9 mouse cellular contexts compared by ENCODE assay signal in genomic region chr9:115623948-115624347, GRCm38 (mm10).
DNase-seq lines count a peak whose midpoint lies in the region; ATAC-seq and TF ChIP-seq lines count a peak whose summit lies in the region.
"Had no signal": no experiment of that assay in that cellular context is flagged by ENCODE, and none has a peak within 500 bp of the region (broad histone marks: within the 10 kb centered on the region; RNA-seq: fewer than 3 reads in every experiment).

No protein-coding gene starts in this region.

- ATAC-seq in intestine, postnatal 0 days = no peak
- peak; percentile 60 for ATAC-seq in monocyte, adult 5-6 weeks (replicated peaks; ENCODE audit: insufficient number of reproducible peaks, low FRiP score, low TSS enrichment, poor library complexity, severe bottlenecking)

- H3K4me1 ChIP-seq in intestine, postnatal 0 days (replicated peaks; ENCODE audit: control insufficient read depth, insufficient read depth, low read length) = no peaks in the 10 kb centered on the region

- H3K27ac ChIP-seq in intestine, postnatal 0 days (ENCODE audit: low read depth, low read length) = no peak overlapping the region
- H3K27ac ChIP-seq: heart, embryonic 13.5 days had no signal

- H3K27me3 ChIP-seq in intestine, postnatal 0 days (replicated peaks; ENCODE audit: control insufficient read depth, insufficient read depth, low read length) = no peaks in the 10 kb centered on the region
- H3K27me3 ChIP-seq: heart, embryonic 13.5 days had no signal

- H3K36me3 ChIP-seq in intestine, postnatal 0 days (ENCODE audit: control insufficient read depth, insufficient read depth) = no peaks in the 10 kb centered on the region
- H3K36me3 ChIP-seq: heart, embryonic 13.5 days had no signal

- no peak overlapping the region for H3K4me2 ChIP-seq in intestine, postnatal 0 days (replicated peaks; ENCODE audit: low read depth)
- H3K4me2 ChIP-seq: heart, embryonic 13.5 days had no signal

- WGBS in intestine, postnatal 0 days = 37% methylated on average over 5 of the region's 5 CpGs

- peak; percentile 18 for DNase-seq in adrenal gland, postnatal 14 days
- no peak for DNase-seq in adrenal gland, adult 8-10 months
- peak; percentile 4 for DNase-seq in ES-CJ7 (ENCODE audit: low read depth, low spot score)
- DNase-seq in cerebellum, adult 11-12 months = no peak
- no peak for DNase-seq in urinary bladder, adult 2 months (ENCODE audit: low spot score)
- DNase-seq in layer of hippocampus, adult 18-20 months (ENCODE audit: low spot score in 2 of 2) = no peak

- no peak overlapping the region for H3K9ac ChIP-seq in intestine, postnatal 0 days (ENCODE audit: low read depth, low read length)
- H3K9ac ChIP-seq: heart, embryonic 13.5 days had no signal

- peak; percentile 27 for TF ChIP-seq CTCF in intestine, postnatal 0 days (IDR thresholded peaks at IDR 0.05; ENCODE audit: low read depth)

- no peak overlapping the region for H3K4me3 ChIP-seq in intestine, postnatal 0 days (ENCODE audit: low read depth, low read length)
- H3K4me3 ChIP-seq: heart, embryonic 13.5 days had no signal

- H3K9me3 ChIP-seq in intestine, postnatal 0 days (ENCODE audit: control insufficient read depth) = no peaks in the 10 kb centered on the region
- H3K9me3 ChIP-seq: heart, embryonic 13.5 days had no signal

Comparison
In these comparisons a context has a peak if more than half of its experiments do, and no peak if none do; other contexts are left out.
1. DNase-seq: peak in adrenal gland, postnatal 14 days (single experiment) and ES-CJ7 (single experiment); none in adrenal gland, adult 8-10 months (single experiment), cerebellum, adult 11-12 months (single experiment), urinary bladder, adult 2 months (single experiment) and layer of hippocampus, adult 18-20 months (0 of 2).